Mouse (Mus musculus): ENCODE results near the gene Adamtsl5.

DNA sequence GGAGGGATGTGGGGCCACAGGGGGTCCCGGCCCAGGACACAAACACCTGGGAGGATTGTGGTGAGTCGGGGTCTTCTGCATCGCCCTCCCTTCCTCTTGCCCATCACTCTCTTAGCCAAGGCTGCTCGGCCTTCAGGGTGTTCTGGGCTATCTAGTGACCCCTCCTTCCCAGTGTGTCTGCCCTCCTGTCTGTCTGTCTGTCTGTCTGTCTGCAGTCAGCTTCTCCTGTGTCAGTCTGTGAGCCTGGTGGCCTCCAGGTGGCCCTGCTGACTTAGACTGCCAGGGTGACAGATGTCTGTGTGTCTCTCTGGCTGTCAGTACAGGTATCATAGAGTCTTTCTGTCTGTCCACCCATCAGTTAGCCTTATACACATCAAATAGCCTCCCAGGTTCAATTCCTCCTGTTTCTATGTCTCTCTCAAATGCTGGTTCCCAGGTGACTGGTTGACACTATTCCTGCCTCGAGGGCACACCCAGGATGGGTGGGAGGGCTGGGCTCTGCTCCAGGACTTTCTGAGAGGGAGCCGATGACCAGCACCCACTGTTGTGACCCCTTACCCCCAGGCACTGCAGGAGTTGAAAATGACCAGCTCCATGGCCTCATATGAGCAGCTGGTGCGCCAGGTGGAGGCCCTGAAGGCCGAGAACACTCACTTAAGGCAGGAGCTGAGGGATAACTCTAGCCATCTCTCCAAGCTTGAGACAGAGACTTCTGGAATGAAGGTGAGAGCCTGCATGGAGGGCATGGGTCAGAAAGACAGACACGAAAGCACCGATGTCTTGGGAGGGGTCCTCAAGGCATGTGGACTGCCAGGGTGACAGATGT lies 46.7 kb downstream of the Adamtsl5 start:
- no peak for TF ChIP-seq CTCF (IDR thresholded peaks at IDR 0.05; ENCODE audit: borderline replicate concordance, insufficient read depth, low read depth, low read length)
- TF ChIP-seq POLR2A (IDR thresholded peaks at IDR 0.05; ENCODE audit: borderline replicate concordance, insufficient read depth, low read length), result no peak
